Mouse (Mus musculus): ENCODE measurements around the gene Ggact. TPM values are rescaled to one million over a fixed set of nuclear protein-coding genes. Genes with fewer than 3 reads are reported as not detected.

The Ggact gene
- polyA plus RNA-seq, 1 experiment from 2014 or later, result 29.5 TPM

- WGBS, result 43% methylated on average over 4 of the region's 4 CpGs
- no peaks in the 10 kb centered on the region for H3K27me3 ChIP-seq (ENCODE audit: control insufficient read depth, insufficient read depth, low read length)
- no peak overlapping the region for H3K27ac ChIP-seq (ENCODE audit: low read length)
- H3K4me1 ChIP-seq (ENCODE audit: control insufficient read depth, insufficient read depth, low read length), result no peaks in the 10 kb centered on the region
- no peak overlapping the region for H3K4me2 ChIP-seq (replicated peaks; ENCODE audit: low read depth, low read length)
- no peak overlapping the region for H3K4me3 ChIP-seq (ENCODE audit: low read depth, low read length)
- no peak for ATAC-seq (ENCODE audit: insufficient number of reproducible peaks, insufficient read depth, low FRiP score, low read depth)
- H3K36me3 ChIP-seq (ENCODE audit: control insufficient read depth, insufficient read depth, low read length), result no peaks in the 10 kb centered on the region
- H3K9me3 ChIP-seq (ENCODE audit: control insufficient read depth, low read depth, low read length), result no peaks in the 10 kb centered on the region
- H3K9ac ChIP-seq (replicated peaks; ENCODE audit: low read depth, low read length), result no peak overlapping the region
Measured at GRCm38 (mm10) chr14:122836221-122836620, 77.3 kb downstream of the Ggact start.

GRCm38 (mm10) chr14:122835487-122836190, 77.9 kb downstream of the Ggact start:
- Histone ChIP-seq H3K27ac (ENCODE audit: low read length) (no peak overlapping the region), H3K9me3 (ENCODE audit: control insufficient read depth, low read depth, low read length) (no peaks in the 10 kb centered on the region), H3K4me3 (ENCODE audit: low read depth, low read length) (no peak overlapping the region), H3K9ac (replicated peaks; ENCODE audit: low read depth, low read length) (no peak overlapping the region), H3K4me2 (replicated peaks; ENCODE audit: low read depth, low read length) (no peak overlapping the region), H3K36me3 (ENCODE audit: control insufficient read depth, insufficient read depth, low read length) (no peaks in the 10 kb centered on the region), H3K27me3 (ENCODE audit: control insufficient read depth, insufficient read depth, low read length) (no peaks in the 10 kb centered on the region), H3K4me1 (ENCODE audit: control insufficient read depth, insufficient read depth, low read length) (no peaks in the 10 kb centered on the region)
- ATAC-seq (ENCODE audit: insufficient number of reproducible peaks, insufficient read depth, low FRiP score, low read depth), result no peak
- WGBS, result 56% methylated on average over 7 of the region's 7 CpGs

GRCm38 (mm10) chr14:122834753-122835152, 78.8 kb downstream of the Ggact start:
- Histone ChIP-seq H3K36me3 (ENCODE audit: control insufficient read depth, insufficient read depth, low read length) (no peaks in the 10 kb centered on the region), H3K9ac (replicated peaks; ENCODE audit: low read depth, low read length) (no peak overlapping the region), H3K9me3 (ENCODE audit: control insufficient read depth, low read depth, low read length) (no peaks in the 10 kb centered on the region), H3K4me2 (replicated peaks; ENCODE audit: low read depth, low read length) (no peak overlapping the region), H3K27ac (ENCODE audit: low read length) (no peak overlapping the region), H3K4me3 (ENCODE audit: low read depth, low read length) (no peak overlapping the region), H3K4me1 (ENCODE audit: control insufficient read depth, insufficient read depth, low read length) (no peaks in the 10 kb centered on the region), H3K27me3 (ENCODE audit: control insufficient read depth, insufficient read depth, low read length) (no peaks in the 10 kb centered on the region)
- no peak for ATAC-seq (ENCODE audit: insufficient number of reproducible peaks, insufficient read depth, low FRiP score, low read depth)
- 91% methylated on average over 1 of the region's 1 CpGs for WGBS

GRCm38 (mm10) chr14:122833666-122834065, 79.9 kb downstream of the Ggact start:
- 70% methylated on average over 3 of the region's 3 CpGs for whole genome bisulfite sequencing
- no peaks in the 10 kb centered on the region for H3K27me3 ChIP-seq (ENCODE audit: control insufficient read depth, insufficient read depth, low read length)

GRCm38 (mm10) chr14:122830433-122830832, 83.1 kb downstream of the Ggact start:
- H3K9me3 ChIP-seq (ENCODE audit: control insufficient read depth, low read depth, low read length), result no peaks in the 10 kb centered on the region
- no peak overlapping the region for H3K9ac ChIP-seq (replicated peaks; ENCODE audit: low read depth, low read length)
- WGBS, result 79% methylated on average over 1 of the region's 1 CpGs
- no peak overlapping the region for H3K27ac ChIP-seq (ENCODE audit: low read length)
- no peaks in the 10 kb centered on the region for H3K27me3 ChIP-seq (ENCODE audit: control insufficient read depth, insufficient read depth, low read length)
- H3K36me3 ChIP-seq (ENCODE audit: control insufficient read depth, insufficient read depth, low read length), result no peaks in the 10 kb centered on the region
- no peak overlapping the region for H3K4me3 ChIP-seq (ENCODE audit: low read depth, low read length)
- H3K4me1 ChIP-seq (ENCODE audit: control insufficient read depth, insufficient read depth, low read length), result no peaks in the 10 kb centered on the region
- no peak for ATAC-seq (ENCODE audit: insufficient number of reproducible peaks, insufficient read depth, low FRiP score, low read depth)
- no peak overlapping the region for H3K4me2 ChIP-seq (replicated peaks; ENCODE audit: low read depth, low read length)

More at GRCm38 (mm10) chr14:122833666-122834065, 79.9 kb downstream of the Ggact start:
- no peaks in the 10 kb centered on the region for H3K9me3 ChIP-seq (ENCODE audit: control insufficient read depth, low read depth, low read length)
- H3K36me3 ChIP-seq (ENCODE audit: control insufficient read depth, insufficient read depth, low read length), result no peaks in the 10 kb centered on the region
- no peaks in the 10 kb centered on the region for H3K4me1 ChIP-seq (ENCODE audit: control insufficient read depth, insufficient read depth, low read length)
- H3K9ac ChIP-seq (replicated peaks; ENCODE audit: low read depth, low read length), result no peak overlapping the region
- H3K4me3 ChIP-seq (ENCODE audit: low read depth, low read length), result no peak overlapping the region
- no peak overlapping the region for H3K4me2 ChIP-seq (replicated peaks; ENCODE audit: low read depth, low read length)
- ATAC-seq (ENCODE audit: insufficient number of reproducible peaks, insufficient read depth, low FRiP score, low read depth), result no peak
- H3K27ac ChIP-seq (ENCODE audit: low read length), result no peak overlapping the region

GRCm38 (mm10) chr14:122825464-122825863, 88.1 kb downstream of the Ggact start:
- H3K27ac ChIP-seq (ENCODE audit: low read length), result no peak overlapping the region
- no peaks in the 10 kb centered on the region for H3K27me3 ChIP-seq (ENCODE audit: control insufficient read depth, insufficient read depth, low read length)
- no peaks in the 10 kb centered on the region for H3K36me3 ChIP-seq (ENCODE audit: control insufficient read depth, insufficient read depth, low read length)
- no peaks in the 10 kb centered on the region for H3K9me3 ChIP-seq (ENCODE audit: control insufficient read depth, low read depth, low read length)
- H3K9ac ChIP-seq (replicated peaks; ENCODE audit: low read depth, low read length), result no peak overlapping the region
- no peak overlapping the region for H3K4me3 ChIP-seq (ENCODE audit: low read depth, low read length)
- no peak for ATAC-seq (ENCODE audit: insufficient number of reproducible peaks, insufficient read depth, low FRiP score, low read depth)
- WGBS, result 94% methylated on average over 2 of the region's 2 CpGs
- H3K4me2 ChIP-seq (replicated peaks; ENCODE audit: low read depth, low read length), result no peak overlapping the region
- H3K4me1 ChIP-seq (ENCODE audit: control insufficient read depth, insufficient read depth, low read length), result no peaks in the 10 kb centered on the region

GRCm38 (mm10) chr14:122823791-122824190, 89.8 kb downstream of the Ggact start:
- Histone ChIP-seq H3K4me3 (ENCODE audit: low read depth, low read length) (no peak overlapping the region), H3K9me3 (ENCODE audit: control insufficient read depth, low read depth, low read length) (no peaks in the 10 kb centered on the region)
- no peak for ATAC-seq (ENCODE audit: insufficient number of reproducible peaks, insufficient read depth, low FRiP score, low read depth)

GRCm38 (mm10) chr14:122821002-122821401, 92.6 kb downstream of the Ggact start:
- Histone ChIP-seq H3K4me2 (replicated peaks; ENCODE audit: low read depth, low read length) (no peak overlapping the region), H3K9me3 (ENCODE audit: control insufficient read depth, low read depth, low read length) (no peaks in the 10 kb centered on the region), H3K4me1 (ENCODE audit: control insufficient read depth, insufficient read depth, low read length) (no peaks in the 10 kb centered on the region), H3K4me3 (ENCODE audit: low read depth, low read length) (no peak overlapping the region), H3K27me3 (ENCODE audit: control insufficient read depth, insufficient read depth, low read length) (no peaks in the 10 kb centered on the region), H3K27ac (ENCODE audit: low read length) (no peak overlapping the region), H3K9ac (replicated peaks; ENCODE audit: low read depth, low read length) (no peak overlapping the region), H3K36me3 (ENCODE audit: control insufficient read depth, insufficient read depth, low read length) (no peaks in the 10 kb centered on the region)
- no peak for ATAC-seq (ENCODE audit: insufficient number of reproducible peaks, insufficient read depth, low FRiP score, low read depth)
- WGBS, result 87% methylated on average over 3 of the region's 3 CpGs

More at GRCm38 (mm10) chr14:122823791-122824190, 89.8 kb downstream of the Ggact start:
- H3K27me3 ChIP-seq (ENCODE audit: control insufficient read depth, insufficient read depth, low read length), result no peaks in the 10 kb centered on the region
- H3K4me2 ChIP-seq (replicated peaks; ENCODE audit: low read depth, low read length), result no peak overlapping the region
- H3K27ac ChIP-seq (ENCODE audit: low read length), result no peak overlapping the region
- H3K4me1 ChIP-seq (ENCODE audit: control insufficient read depth, insufficient read depth, low read length), result no peaks in the 10 kb centered on the region
- H3K36me3 ChIP-seq (ENCODE audit: control insufficient read depth, insufficient read depth, low read length), result no peaks in the 10 kb centered on the region
- 36% methylated on average over 2 of the region's 2 CpGs for WGBS
- no peak overlapping the region for H3K9ac ChIP-seq (replicated peaks; ENCODE audit: low read depth, low read length)

- H3K4me3 ChIP-seq (ENCODE audit: low read depth, low read length), result no peak overlapping the region
- 81% methylated on average over 4 of the region's 4 CpGs for WGBS
- H3K27me3 ChIP-seq (ENCODE audit: control insufficient read depth, insufficient read depth, low read length), result no peaks in the 10 kb centered on the region
- no peaks in the 10 kb centered on the region for H3K4me1 ChIP-seq (ENCODE audit: control insufficient read depth, insufficient read depth, low read length)
- ATAC-seq (ENCODE audit: insufficient number of reproducible peaks, insufficient read depth, low FRiP score, low read depth), result no peak
- H3K36me3 ChIP-seq (ENCODE audit: control insufficient read depth, insufficient read depth, low read length), result no peaks in the 10 kb centered on the region
- H3K27ac ChIP-seq (ENCODE audit: low read length), result no peak overlapping the region
- no peak overlapping the region for H3K9ac ChIP-seq (replicated peaks; ENCODE audit: low read depth, low read length)
- H3K4me2 ChIP-seq (replicated peaks; ENCODE audit: low read depth, low read length), result no peak overlapping the region
- no peaks in the 10 kb centered on the region for H3K9me3 ChIP-seq (ENCODE audit: control insufficient read depth, low read depth, low read length)
Measured at GRCm38 (mm10) chr14:122800296-122800695, 113.3 kb downstream of the Ggact start.
